Mouse (Mus musculus) hindbrain, embryonic 14.5 days (tissue): ENCODE measurements around the gene Ehmt1. TPM values are rescaled to one million over a fixed set of nuclear protein-coding genes. Genes with fewer than 3 reads are reported as not detected.
"Not testable (repeated sequence)": the region's sequence is repeated elsewhere in the genome, so short reads cannot be mapped to it uniquely, and the experiment has no call there.

ENCODE experiments used
- ATAC-seq: fragments of 200-750 bp; cut with Nextera tagmentation; 2 replicates; pipeline ENCODE4 v1.8.0; 2017; ENCODE audit warnings: moderate number of reproducible peaks, mild to moderate bottlenecking, moderate TSS enrichment, moderate library complexity; ENCODE audit not compliant: low FRiP score
- DNase-seq: peaks from one replicate; pipeline ENCODE4 v3.0.0-alpha.2; 2015; ENCODE audit warnings: low spot score
- H3K27ac ChIP-seq: fragments of 300-500 bp; sonication (generic); 2 replicates; pipeline ENCODE4 v1.5.1; 2014; ENCODE audit warnings: mild to moderate bottlenecking, moderate library complexity
- H3K27me3 ChIP-seq: fragments of 300-500 bp; sonication (generic); 2 replicates; pipeline ENCODE4 v1.6.1; 2014; ENCODE audit warnings: mild to moderate bottlenecking, low read length, mixed read lengths; ENCODE audit not compliant: control insufficient read depth, insufficient read depth
- H3K36me3 ChIP-seq: fragments of 300-500 bp; sonication (generic); replicated peaks from 2 replicates; pipeline ENCODE4 v1.6.1; 2014; ENCODE audit not compliant: control insufficient read depth, insufficient read depth
- H3K4me1 ChIP-seq: fragments of 300-500 bp; sonication (generic); replicated peaks from 2 replicates; pipeline ENCODE4 v1.6.1; 2014; ENCODE audit warnings: antibody characterized with exemption, low read length, mixed read lengths; ENCODE audit not compliant: control insufficient read depth, insufficient read depth
- H3K4me2 ChIP-seq: fragments of 300-500 bp; sonication (generic); replicated peaks from 2 replicates; pipeline ENCODE4 v1.6.1; 2014; ENCODE audit warnings: mild to moderate bottlenecking, moderate library complexity
- H3K4me3 ChIP-seq: fragments of 300-500 bp; sonication (generic); replicated peaks from 2 replicates; pipeline ENCODE4 v1.5.1; 2014; ENCODE audit warnings: mild to moderate bottlenecking, low read length
- H3K9ac ChIP-seq: fragments of 300-500 bp; sonication (generic); 2 replicates; pipeline ENCODE4 v1.6.1; 2014
- H3K9me3 ChIP-seq: fragments of 300-500 bp; sonication (generic); 2 replicates; pipeline ENCODE4 v1.6.1; 2016; ENCODE audit warnings: low read length; ENCODE audit not compliant: control insufficient read depth
- WGBS: fragments of 180-500 bp; shearing (Covaris S2); extraction: QIAGEN DNeasy Blood & Tissue Kit; methylation state at CpG from one replicate; pipeline ENCODE4 v1.1.7; 2014; 5-methylcytosine and 5-hydroxymethylcytosine counted together
- polyA plus RNA-seq: library from polyadenylated mRNA; unstranded; fragments of >200 nt; fragmentation: Nextera tagmentation; extraction: Ambion mirVana; gene quantifications from 2 replicates; pipeline ENCODE4 v1.2.1, GENCODE M21; 2014

The Ehmt1 gene
- 77.7 and 81.8 TPM in 2 replicates for polyA plus RNA-seq

GRCm38 (mm10) chr2:24918930-24919838, at the start of gene Ehmt1:
Gene Ehmt1, minus strand, starts transcription at chr2:24919614.
- H3K27ac ChIP-seq: peak within 1 kb of the TSS; percentile 98
- H3K4me2 ChIP-seq: peak within 1 kb of the TSS; percentile 76
- H3K9ac ChIP-seq: peak within 1 kb of the TSS; percentile 99
- DNase-seq (peak; percentile 96), ATAC-seq (peak; percentile 97)
- peak within 1 kb of the TSS; percentile 98 for H3K4me3 ChIP-seq
- H3K9me3 ChIP-seq: no peaks in the 10 kb centered on the region
- peaks cover 15% of the 10 kb centered on the region for H3K4me1 ChIP-seq
- H3K36me3 ChIP-seq: no peaks in the 10 kb centered on the region
- no peaks in the 10 kb centered on the region for H3K27me3 ChIP-seq
- WGBS: under 1% methylated on average over 97 of the region's 112 CpGs

GRCm38 (mm10) chr2:24962304-24963000, 43.0 kb upstream of the Ehmt1 start, which contains the start of gene Dph7:
Gene Dph7, plus strand, starts transcription at chr2:24962400.
- H3K4me1 ChIP-seq: peaks cover 9% of the 10 kb centered on the region
- H3K9me3 ChIP-seq: no peaks in the 10 kb centered on the region
- H3K4me2 ChIP-seq: peak within 1 kb of the TSS; percentile 55
- 2% methylated on average over 28 of the region's 28 CpGs for WGBS
- DNase-seq (peak; percentile 92), ATAC-seq (peak; percentile 90)
- H3K27ac ChIP-seq: 0 out of 2 replicates have a peak within 1 kb of the TSS, but pooled peaks have one; percentile 58
- H3K27me3 ChIP-seq: no peaks in the 10 kb centered on the region
- peak within 1 kb of the TSS; percentile 82 for H3K9ac ChIP-seq
- H3K36me3 ChIP-seq: peaks cover 68% of the 10 kb centered on the region
- H3K4me3 ChIP-seq: peak within 1 kb of the TSS; percentile 63

DNA sequence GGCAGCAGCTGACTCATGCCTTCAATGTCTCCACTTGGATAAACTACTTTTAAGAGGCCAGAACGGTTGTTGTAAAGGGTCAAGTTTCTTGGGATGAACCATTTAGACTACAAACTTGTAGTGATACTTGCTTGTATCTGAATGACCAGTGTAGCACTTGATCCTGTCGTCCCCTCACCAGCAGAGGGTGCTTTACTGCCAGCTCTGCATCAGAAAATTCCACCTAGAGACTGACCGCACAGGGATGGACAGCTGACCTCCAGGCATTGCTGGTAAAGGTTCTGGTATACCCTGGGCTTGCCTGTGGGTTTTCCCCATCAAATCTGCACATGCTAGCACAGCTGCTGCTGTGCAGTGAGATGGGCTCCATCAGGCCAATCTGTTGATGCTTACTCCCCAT, 41.5 kb upstream of the Ehmt1 start:
- Histone ChIP-seq H3K9me3 (no peaks in the 10 kb centered on the region), H3K4me1 (peaks cover 9% of the 10 kb centered on the region), H3K9ac (no peak overlapping the region), H3K4me2 (no peak overlapping the region), H3K36me3 (peaks cover 70% of the 10 kb centered on the region), H3K4me3 (no peak overlapping the region), H3K27me3 (no peaks in the 10 kb centered on the region), H3K27ac (no peak overlapping the region)
- peak; percentile 42 for DNase-seq
- WGBS: 39% methylated on average over 3 of the region's 3 CpGs
- no peak for ATAC-seq

- H3K27me3 ChIP-seq: no peaks in the 10 kb centered on the region
- DNase-seq (no peak), ATAC-seq (no peak)
- H3K9me3 ChIP-seq: no peaks in the 10 kb centered on the region
- peaks cover 61% of the 10 kb centered on the region for H3K36me3 ChIP-seq
- 89% methylated on average over 4 of the region's 4 CpGs for WGBS
- H3K9ac ChIP-seq: no peak overlapping the region
- H3K4me3 ChIP-seq: no peak overlapping the region
- no peak overlapping the region for H3K4me2 ChIP-seq
- no peak overlapping the region for H3K27ac ChIP-seq
- peaks cover 16% of the 10 kb centered on the region; the same call in 1 of the 2 replicates for H3K4me1 ChIP-seq
Measured at GRCm38 (mm10) chr2:24952537-24953055, 33.2 kb upstream of the Ehmt1 start.

DNA sequence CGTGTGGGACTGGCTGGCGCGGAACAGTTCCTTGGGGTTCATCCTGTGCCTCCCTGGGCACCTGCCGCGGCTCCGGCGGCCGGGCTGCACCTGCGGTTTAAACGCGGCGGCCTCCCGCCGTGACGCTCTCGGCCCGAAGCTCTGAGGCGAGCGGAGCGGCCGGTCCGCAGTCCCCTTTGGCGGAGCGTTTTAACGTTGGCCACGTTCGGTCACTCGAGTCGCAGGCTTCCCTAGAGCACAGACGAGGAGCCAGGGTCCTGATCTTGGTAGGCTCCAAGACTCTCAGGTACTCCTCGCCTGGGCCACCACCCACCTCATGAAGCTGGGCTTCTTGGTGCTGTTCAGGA, 30.7 kb upstream of the Ehmt1 start:
- Histone ChIP-seq H3K4me2 (peak overlapping the region; percentile 94), H3K36me3 (peaks cover 37% of the 10 kb centered on the region), H3K4me3 (peak overlapping the region; percentile 99), H3K9me3 (no peaks in the 10 kb centered on the region), H3K9ac (peak overlapping the region; percentile 92), H3K4me1 (peaks cover 16% of the 10 kb centered on the region; the same call in 1 of the 2 replicates), H3K27ac (peak overlapping the region; percentile 74), H3K27me3 (no peaks in the 10 kb centered on the region)
- DNase-seq (no peak), ATAC-seq (no peak; the same call in 1 of the 2 replicates)
- WGBS: 0% methylated on average over 31 of the region's 31 CpGs

DNA sequence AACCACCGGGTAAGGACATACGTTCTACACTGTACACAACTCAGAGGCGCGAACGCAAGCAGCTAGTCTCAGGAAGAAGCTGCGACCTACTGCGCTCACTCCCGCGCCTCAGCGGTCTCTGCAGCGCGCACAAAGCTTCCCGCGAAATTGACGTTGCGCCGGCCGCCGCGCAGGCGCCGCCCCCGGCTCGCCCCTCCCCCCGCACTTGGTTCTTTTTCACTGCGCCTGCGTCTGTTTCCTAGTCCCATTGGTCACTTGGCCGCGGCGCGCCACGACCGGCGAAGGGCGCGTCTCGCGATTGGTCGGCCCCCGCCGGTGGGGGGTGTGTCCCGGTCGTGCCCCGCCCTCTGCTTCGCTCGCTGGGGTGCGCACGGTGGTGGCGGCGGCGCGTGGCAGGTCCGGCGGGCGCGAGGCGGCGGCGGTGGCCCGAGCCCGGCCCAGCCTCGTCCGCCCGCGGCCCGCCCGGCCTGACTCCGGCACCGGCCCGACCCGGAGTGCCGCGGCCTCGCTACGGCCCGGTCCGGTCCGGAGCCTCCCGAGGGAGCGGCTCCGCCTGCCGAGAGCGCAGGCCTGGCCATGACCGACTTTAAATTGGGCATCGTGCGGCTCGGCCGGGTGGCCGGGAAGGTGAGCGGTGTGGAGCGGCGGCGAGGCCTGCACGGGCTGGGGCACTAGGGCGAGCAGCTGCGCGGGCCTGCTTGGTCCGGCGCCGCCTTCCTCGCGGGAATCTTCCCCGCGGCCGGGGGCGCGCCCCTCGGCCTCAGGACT, 30.2 kb upstream of the Ehmt1 start, which contains the start of gene Zmynd19:
Gene Zmynd19, plus strand, starts transcription at position 372 of the 768 bp plus-strand sequence.
- Histone ChIP-seq H3K4me2 (peak within 1 kb of the TSS; percentile 94), H3K4me3 (peak within 1 kb of the TSS; percentile 99), H3K4me1 (peaks cover 16% of the 10 kb centered on the region; the same call in 1 of the 2 replicates), H3K9me3 (no peaks in the 10 kb centered on the region), H3K36me3 (peaks cover 31% of the 10 kb centered on the region), H3K27ac (peak within 1 kb of the TSS; percentile 80), H3K9ac (peak within 1 kb of the TSS; percentile 92), H3K27me3 (no peaks in the 10 kb centered on the region)
- WGBS: under 1% methylated on average over 93 of the region's 108 CpGs
- DNase-seq (peak; percentile 98), ATAC-seq (peak; percentile 98)

- H3K4me3 ChIP-seq, H3K4me1 ChIP-seq, H3K9me3 ChIP-seq, H3K36me3 ChIP-seq, H3K9ac ChIP-seq, DNase-seq, H3K27ac ChIP-seq, H3K27me3 ChIP-seq, H3K4me2 ChIP-seq, ATAC-seq: not testable (repeated sequence)
- 46% methylated on average over 2 of the region's 2 CpGs for WGBS
Measured at GRCm38 (mm10) chr2:24944304-24944703, 24.9 kb upstream of the Ehmt1 start.

DNA sequence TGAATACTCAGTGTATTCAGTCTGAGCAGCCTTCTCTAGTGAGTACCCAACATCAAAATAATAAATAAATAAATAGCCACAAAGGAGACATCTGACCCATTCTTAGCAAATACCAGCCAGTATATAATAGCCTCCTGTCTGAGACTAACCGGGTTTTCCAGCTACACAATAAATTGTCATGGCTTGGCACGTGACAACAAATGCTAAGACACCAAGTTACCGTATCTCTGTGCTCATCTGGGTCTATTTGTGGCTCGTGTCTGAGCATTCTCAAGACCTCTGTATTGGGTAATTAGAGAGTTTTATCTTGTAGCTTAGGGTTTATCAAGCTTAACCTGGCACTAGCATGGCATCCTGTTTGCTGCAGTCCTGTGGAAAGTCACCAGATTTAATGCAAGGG, 22.7 kb upstream of the Ehmt1 start:
- no peaks in the 10 kb centered on the region for H3K36me3 ChIP-seq
- no peaks in the 10 kb centered on the region for H3K9me3 ChIP-seq
- H3K4me3 ChIP-seq: no peak overlapping the region
- no peak for ATAC-seq
- no peak overlapping the region for H3K27ac ChIP-seq
- no peak for DNase-seq
- H3K4me2 ChIP-seq: no peak overlapping the region
- H3K9ac ChIP-seq: no peak overlapping the region
- no peaks in the 10 kb centered on the region for H3K4me1 ChIP-seq
- H3K27me3 ChIP-seq: no peaks in the 10 kb centered on the region
- 68% methylated on average over 4 of the region's 4 CpGs for WGBS
